Mouse (Mus musculus): ENCODE data around the gene Ptgs1.

Ptgs1 gene

DNA sequence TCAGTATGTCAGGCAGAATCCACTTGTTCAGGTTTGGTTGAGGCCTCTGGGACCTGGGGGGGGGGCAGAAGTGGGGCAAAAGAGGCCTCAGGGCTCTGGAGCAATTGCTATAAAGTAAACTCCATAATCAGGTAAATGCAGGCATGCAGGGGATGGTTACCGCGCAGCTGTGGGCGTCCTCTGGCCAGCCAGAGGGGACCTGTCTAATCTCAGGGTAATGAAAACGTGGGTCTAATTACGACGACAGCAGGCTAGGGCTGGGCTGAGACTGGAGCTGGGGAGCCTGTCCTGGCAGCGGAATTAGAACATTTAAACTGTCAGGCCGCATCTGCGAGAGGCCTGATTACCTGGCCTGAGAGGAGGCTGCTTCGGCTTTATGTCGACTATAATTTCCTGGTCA is 23.2 kb upstream of the Ptgs1 start:
- no peaks in the 10 kb centered on the region for H3K36me3 ChIP-seq (ENCODE audit: insufficient read depth, low read length)
- peaks cover 45% of the 10 kb centered on the region for H3K4me1 ChIP-seq (replicated peaks; ENCODE audit: low read depth, low read length)
- peaks cover 89% of the 10 kb centered on the region for H3K27me3 ChIP-seq (ENCODE audit: insufficient read depth, low read length)
- no peak overlapping the region for H3K4me3 ChIP-seq (replicated peaks; ENCODE audit: low read length)
- TF ChIP-seq POU5F1 (IDR thresholded peaks at IDR 0.05; ENCODE audit: borderline replicate concordance, low read length) (no peak), CTCF (conservative IDR thresholded peaks at IDR 0.05; ENCODE audit: low read length) (no peak), NANOG (IDR thresholded peaks at IDR 0.05; ENCODE audit: borderline replicate concordance, low read length) (no peak)
- H3K9me3 ChIP-seq (ENCODE audit: low read length), result no peaks in the 10 kb centered on the region

DNA sequence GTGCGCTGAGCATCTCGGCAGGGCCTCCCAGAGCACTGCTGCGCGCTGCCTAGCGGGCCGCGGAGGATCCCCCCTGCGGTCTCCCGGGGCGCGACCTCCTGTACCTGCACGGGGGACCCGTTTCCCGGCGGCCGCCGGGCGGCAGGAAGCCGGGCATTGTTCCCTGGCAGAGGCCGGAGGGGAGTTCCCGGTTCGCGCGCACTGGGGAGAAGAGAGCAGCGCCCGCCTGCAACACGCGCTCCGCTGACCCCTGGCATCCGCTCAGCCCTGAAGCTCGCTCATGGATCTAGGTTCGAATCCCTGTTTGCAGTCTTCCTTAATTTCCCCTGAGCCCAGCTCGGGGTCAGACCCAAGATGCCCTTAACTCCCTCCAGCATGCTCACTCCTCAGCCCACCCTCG is 19.4 kb upstream of the Ptgs1 start:
- H3K4me1 ChIP-seq (replicated peaks; ENCODE audit: low read depth, low read length), result peaks cover 35% of the 10 kb centered on the region
- peaks cover 78% of the 10 kb centered on the region for H3K27me3 ChIP-seq (ENCODE audit: insufficient read depth, low read length)
- TF ChIP-seq POU5F1 (IDR thresholded peaks at IDR 0.05; ENCODE audit: borderline replicate concordance, low read length), result no peak
- TF ChIP-seq CTCF (conservative IDR thresholded peaks at IDR 0.05; ENCODE audit: low read length), result no peak
- H3K36me3 ChIP-seq (ENCODE audit: insufficient read depth, low read length), result no peaks in the 10 kb centered on the region
- no peaks in the 10 kb centered on the region for H3K9me3 ChIP-seq (ENCODE audit: low read length)
- H3K4me3 ChIP-seq (replicated peaks; ENCODE audit: low read length), result peak overlapping the region; percentile 73

DNA sequence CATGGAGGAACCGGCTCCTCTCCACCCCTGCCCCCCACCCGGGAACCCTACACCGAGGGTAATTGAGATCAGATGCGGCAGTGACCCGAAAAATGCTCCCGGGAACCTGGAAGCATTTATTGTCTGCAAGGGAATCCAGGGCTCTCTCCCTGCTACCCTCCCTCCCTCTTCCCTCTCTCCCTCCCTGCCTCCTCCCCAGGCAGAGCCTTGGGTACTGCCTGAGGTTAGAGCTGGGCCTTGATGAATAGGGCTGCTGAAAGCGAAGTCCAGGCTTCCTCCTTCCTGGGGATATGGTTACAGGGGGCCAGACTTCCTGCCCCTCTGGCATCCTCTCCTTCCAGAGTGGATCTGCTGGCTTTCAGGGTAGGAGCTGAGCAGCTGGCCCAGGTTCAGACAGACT is 18.4 kb upstream of the Ptgs1 start:
- no peak for TF ChIP-seq NANOG (IDR thresholded peaks at IDR 0.05; ENCODE audit: borderline replicate concordance, low read length)
- TF ChIP-seq CTCF (conservative IDR thresholded peaks at IDR 0.05; ENCODE audit: low read length), result no peak
- TF ChIP-seq POU5F1 (IDR thresholded peaks at IDR 0.05; ENCODE audit: borderline replicate concordance, low read length), result no peak
- H3K4me3 ChIP-seq (replicated peaks; ENCODE audit: low read length), result no peak overlapping the region
- no peaks in the 10 kb centered on the region for H3K9me3 ChIP-seq (ENCODE audit: low read length)
- H3K36me3 ChIP-seq (ENCODE audit: insufficient read depth, low read length), result no peaks in the 10 kb centered on the region
- H3K27me3 ChIP-seq (ENCODE audit: insufficient read depth, low read length), result peaks cover 78% of the 10 kb centered on the region
- peaks cover 42% of the 10 kb centered on the region for H3K4me1 ChIP-seq (replicated peaks; ENCODE audit: low read depth, low read length)

DNA sequence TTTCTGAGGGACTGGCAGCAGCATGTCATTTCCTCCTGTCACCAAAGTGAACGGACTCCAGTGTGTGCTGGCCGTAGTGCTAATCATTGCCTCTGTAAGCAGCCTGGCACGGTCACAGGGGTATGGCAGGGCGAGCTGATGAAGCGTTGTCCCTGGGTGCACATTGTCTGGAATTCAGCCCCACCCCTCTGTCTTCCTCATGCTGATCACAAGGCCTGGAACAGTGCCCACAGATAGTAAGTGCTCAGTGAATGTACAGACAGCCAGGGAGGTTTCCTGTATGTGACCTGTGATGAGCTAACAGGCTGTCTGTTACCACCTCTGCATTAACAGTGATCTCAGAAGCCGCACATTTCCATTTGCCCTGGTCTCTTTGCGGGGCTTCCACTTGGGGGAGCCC is 17.1 kb upstream of the Ptgs1 start:
- TF ChIP-seq NANOG (IDR thresholded peaks at IDR 0.05; ENCODE audit: borderline replicate concordance, low read length), result no peak
- no peak for TF ChIP-seq POU5F1 (IDR thresholded peaks at IDR 0.05; ENCODE audit: borderline replicate concordance, low read length)
- TF ChIP-seq CTCF (conservative IDR thresholded peaks at IDR 0.05; ENCODE audit: low read length), result no peak

DNA sequence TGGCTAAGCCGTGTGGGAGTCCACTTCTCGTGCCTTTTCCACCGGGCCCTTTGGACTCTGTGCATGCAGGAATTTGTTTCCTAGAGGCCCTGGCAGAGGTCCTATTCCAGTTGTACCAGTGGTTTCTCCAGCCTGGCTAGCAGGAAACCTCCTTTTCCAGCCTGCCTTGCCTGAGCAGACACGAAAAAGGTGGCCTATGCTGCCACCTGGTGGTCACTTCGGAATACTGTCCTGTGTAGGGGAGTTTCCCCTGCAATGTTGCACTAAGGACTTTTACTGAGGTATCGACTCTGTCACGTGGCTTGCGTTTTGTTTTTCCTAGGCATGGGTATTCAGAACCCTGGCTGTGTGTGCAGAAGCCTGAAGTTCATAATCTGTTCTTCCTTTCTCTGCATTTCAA is 16.2 kb upstream of the Ptgs1 start:
- no peaks in the 10 kb centered on the region for H3K9me3 ChIP-seq (ENCODE audit: low read length)
- no peak overlapping the region for H3K4me3 ChIP-seq (replicated peaks; ENCODE audit: low read length)
- no peaks in the 10 kb centered on the region for H3K36me3 ChIP-seq (ENCODE audit: insufficient read depth, low read length)
- H3K4me1 ChIP-seq (replicated peaks; ENCODE audit: low read depth, low read length), result peaks cover 56% of the 10 kb centered on the region
- peaks cover 66% of the 10 kb centered on the region for H3K27me3 ChIP-seq (ENCODE audit: insufficient read depth, low read length)
- no peak for TF ChIP-seq NANOG (IDR thresholded peaks at IDR 0.05; ENCODE audit: borderline replicate concordance, low read length)
- TF ChIP-seq CTCF (conservative IDR thresholded peaks at IDR 0.05; ENCODE audit: low read length), result peak; percentile 62

More for the DNA sequence above, 17.1 kb upstream of the Ptgs1 start:
- Histone ChIP-seq H3K4me3 (replicated peaks; ENCODE audit: low read length) (no peak overlapping the region), H3K9me3 (ENCODE audit: low read length) (no peaks in the 10 kb centered on the region), H3K36me3 (ENCODE audit: insufficient read depth, low read length) (no peaks in the 10 kb centered on the region), H3K4me1 (replicated peaks; ENCODE audit: low read depth, low read length) (peaks cover 55% of the 10 kb centered on the region), H3K27me3 (ENCODE audit: insufficient read depth, low read length) (peaks cover 71% of the 10 kb centered on the region)

DNA sequence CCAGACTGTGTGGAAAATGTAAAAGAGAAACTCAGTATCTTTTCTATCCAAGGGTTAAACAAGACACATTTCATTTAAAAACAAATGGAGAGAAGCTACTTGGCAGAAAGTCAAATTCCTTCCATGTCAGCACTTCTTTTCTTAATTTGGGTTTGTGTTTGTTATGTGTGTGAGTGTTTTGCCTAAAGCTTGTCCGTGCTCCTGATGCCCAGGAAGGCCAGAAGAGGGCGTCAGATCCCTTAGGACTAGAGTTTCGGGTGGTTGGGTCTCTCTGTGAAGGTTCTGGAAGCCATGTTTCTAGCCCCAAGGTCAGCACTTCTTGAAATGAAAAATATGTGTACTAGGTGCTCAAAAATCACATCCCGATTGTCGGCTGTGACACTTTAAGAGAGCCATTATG is 15.8 kb upstream of the Ptgs1 start:
- H3K4me3 ChIP-seq (replicated peaks; ENCODE audit: low read length), result no peak overlapping the region
- 0 out of 2 replicates have a peak, but pooled peaks cover under 1% of the 10 kb centered on the region for H3K9me3 ChIP-seq (ENCODE audit: low read length)
- H3K4me1 ChIP-seq (replicated peaks; ENCODE audit: low read depth, low read length), result peaks cover 56% of the 10 kb centered on the region
- H3K27me3 ChIP-seq (ENCODE audit: insufficient read depth, low read length), result peaks cover 64% of the 10 kb centered on the region
- no peaks in the 10 kb centered on the region for H3K36me3 ChIP-seq (ENCODE audit: insufficient read depth, low read length)
- no peak; the same call in 1 of the 2 replicates for TF ChIP-seq CTCF (conservative IDR thresholded peaks at IDR 0.05; ENCODE audit: low read length)
- TF ChIP-seq POU5F1 (IDR thresholded peaks at IDR 0.05; ENCODE audit: borderline replicate concordance, low read length), result no peak
- TF ChIP-seq NANOG (IDR thresholded peaks at IDR 0.05; ENCODE audit: borderline replicate concordance, low read length), result no peak

- Histone ChIP-seq H3K27me3 (ENCODE audit: insufficient read depth, low read length) (peaks cover 64% of the 10 kb centered on the region), H3K36me3 (ENCODE audit: insufficient read depth, low read length) (no peaks in the 10 kb centered on the region), H3K4me3 (replicated peaks; ENCODE audit: low read length) (no peak overlapping the region), H3K4me1 (replicated peaks; ENCODE audit: low read depth, low read length) (peaks cover 56% of the 10 kb centered on the region), H3K9me3 (ENCODE audit: low read length) (peaks cover 9% of the 10 kb centered on the region)
- TF ChIP-seq NANOG (IDR thresholded peaks at IDR 0.05; ENCODE audit: borderline replicate concordance, low read length) (no peak), POU5F1 (IDR thresholded peaks at IDR 0.05; ENCODE audit: borderline replicate concordance, low read length) (no peak), CTCF (conservative IDR thresholded peaks at IDR 0.05; ENCODE audit: low read length) (no peak)
Observed at GRCm38 (mm10) chr2:36215203-36215739, 15.0 kb upstream of the Ptgs1 start.

- TF ChIP-seq CTCF (conservative IDR thresholded peaks at IDR 0.05; ENCODE audit: low read length) (no peak), POU5F1 (IDR thresholded peaks at IDR 0.05; ENCODE audit: borderline replicate concordance, low read length) (no peak), NANOG (IDR thresholded peaks at IDR 0.05; ENCODE audit: borderline replicate concordance, low read length) (no peak)
Observed at GRCm38 (mm10) chr2:36216546-36216945, 13.7 kb upstream of the Ptgs1 start.

DNA sequence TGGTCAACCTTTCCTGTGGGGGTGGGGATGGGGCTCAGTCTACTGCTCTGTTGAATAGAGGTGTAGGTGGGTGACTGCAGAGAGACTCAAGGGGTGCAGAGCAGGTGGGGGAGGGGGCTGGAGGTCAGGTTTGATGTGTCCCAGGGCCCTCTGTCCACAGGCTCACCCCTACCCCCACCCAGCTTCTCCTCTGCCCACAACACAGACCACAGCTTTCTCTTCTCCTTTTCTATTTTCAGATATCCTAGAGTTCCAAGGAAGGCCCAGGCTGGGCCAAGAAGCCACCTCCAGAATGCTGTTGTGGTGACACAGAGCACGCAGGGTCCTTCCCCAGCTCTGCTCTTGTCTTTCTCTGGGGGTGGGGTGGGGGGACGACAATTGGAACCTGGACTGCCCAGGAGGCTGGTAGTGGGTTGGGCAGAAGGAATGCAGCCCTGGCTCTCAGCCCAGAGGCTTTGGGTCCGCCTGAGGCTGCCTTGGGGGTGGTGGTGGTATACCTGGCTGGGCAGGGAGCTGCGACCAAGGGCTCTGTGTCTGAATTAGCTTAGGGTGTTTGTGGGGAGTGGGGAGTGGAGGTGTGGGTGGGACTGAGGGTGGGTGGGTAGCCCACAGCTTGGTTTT is 13.2 kb upstream of the Ptgs1 start:
- peaks cover 59% of the 10 kb centered on the region for H3K4me1 ChIP-seq (replicated peaks; ENCODE audit: low read depth, low read length)
- no peaks in the 10 kb centered on the region for H3K36me3 ChIP-seq (ENCODE audit: insufficient read depth, low read length)
- no peak for TF ChIP-seq POU5F1 (IDR thresholded peaks at IDR 0.05; ENCODE audit: borderline replicate concordance, low read length)
- TF ChIP-seq CTCF (conservative IDR thresholded peaks at IDR 0.05; ENCODE audit: low read length), result no peak
- TF ChIP-seq NANOG (IDR thresholded peaks at IDR 0.05; ENCODE audit: borderline replicate concordance, low read length), result no peak
- H3K9me3 ChIP-seq (ENCODE audit: low read length), result peaks cover 18% of the 10 kb centered on the region
- 0 out of 2 replicates have a peak overlapping the region, but pooled peaks have one; percentile 10 for H3K4me3 ChIP-seq (replicated peaks; ENCODE audit: low read length)
- H3K27me3 ChIP-seq (ENCODE audit: insufficient read depth, low read length), result peaks cover 52% of the 10 kb centered on the region

More at GRCm38 (mm10) chr2:36216546-36216945, 13.7 kb upstream of the Ptgs1 start:
- Histone ChIP-seq H3K4me3 (replicated peaks; ENCODE audit: low read length) (no peak overlapping the region), H3K36me3 (ENCODE audit: insufficient read depth, low read length) (no peaks in the 10 kb centered on the region), H3K4me1 (replicated peaks; ENCODE audit: low read depth, low read length) (peaks cover 59% of the 10 kb centered on the region), H3K9me3 (ENCODE audit: low read length) (peaks cover 18% of the 10 kb centered on the region), H3K27me3 (ENCODE audit: insufficient read depth, low read length) (peaks cover 57% of the 10 kb centered on the region)
